Mouse (Mus musculus) megakaryocyte, adult 5-6 weeks (primary cell): ENCODE measurements at regions not wholly inside any gene's neighbourhood (a gene's known extent, or its start where the extent isn't known, plus 50 kb on each side); places are given as distances from the start of the nearest gene placed in this dataset.

Experiments
- ATAC-seq: 2 replicates; pipeline ENCODE4 v1.8.0; 2016; ENCODE audit warnings: mild to moderate bottlenecking, inconsistent platforms; ENCODE audit not compliant: poor library complexity, severe bottlenecking

DNA sequence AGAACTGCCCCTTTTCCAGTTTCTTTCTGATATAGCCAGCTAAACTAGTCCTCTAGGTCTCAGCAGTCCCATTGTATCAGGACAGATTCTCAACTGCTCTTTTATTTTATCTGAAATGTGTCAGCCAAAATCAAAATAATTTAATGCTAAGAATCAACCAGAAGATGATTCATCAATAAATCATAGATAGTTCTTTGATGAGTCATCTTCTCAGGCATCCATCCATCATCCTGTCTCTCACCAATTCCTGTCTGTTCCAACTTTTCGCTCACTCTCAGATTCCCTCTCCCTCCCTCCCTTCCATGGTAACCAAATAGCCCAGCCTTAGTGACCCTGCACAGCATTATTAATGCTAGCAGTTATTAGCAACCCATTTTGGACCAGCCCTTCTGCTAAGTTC is 134.0 kb upstream of the Slc24a5 start:
- no peak for ATAC-seq

- no peak for ATAC-seq
Observed at GRCm38 (mm10) chr2:124948263-124948781, 119.6 kb upstream of the Slc24a5 start.

- ATAC-seq, result no peak
Observed at GRCm38 (mm10) chr2:124948812-124949211, 119.1 kb upstream of the Slc24a5 start.

GRCm38 (mm10) chr2:124952212-124952611 is 115.7 kb upstream of the Slc24a5 start:
- no peak for ATAC-seq

- ATAC-seq, result no peak
Observed at GRCm38 (mm10) chr2:124953015-124953414, 114.9 kb upstream of the Slc24a5 start.

DNA sequence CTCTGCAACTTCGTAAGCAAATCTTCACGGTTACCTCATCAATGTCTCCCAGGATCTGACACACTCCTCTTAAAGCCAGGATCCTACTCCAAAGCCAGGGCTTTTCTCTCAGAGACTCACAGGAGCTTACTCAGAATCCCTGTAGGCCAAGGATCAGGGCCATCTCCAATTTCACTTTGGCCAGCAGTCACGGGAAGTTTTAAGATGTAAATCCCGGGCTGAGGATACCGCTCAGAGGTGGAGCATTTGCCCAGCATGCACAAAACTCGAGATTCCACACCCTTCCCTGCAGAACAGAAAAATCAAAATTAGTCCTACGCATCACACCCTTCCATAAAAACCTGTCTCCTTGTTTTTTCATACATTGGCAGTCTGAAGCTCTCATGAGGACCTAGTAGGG is 112.1 kb upstream of the Slc24a5 start:
- ATAC-seq, result no peak

DNA sequence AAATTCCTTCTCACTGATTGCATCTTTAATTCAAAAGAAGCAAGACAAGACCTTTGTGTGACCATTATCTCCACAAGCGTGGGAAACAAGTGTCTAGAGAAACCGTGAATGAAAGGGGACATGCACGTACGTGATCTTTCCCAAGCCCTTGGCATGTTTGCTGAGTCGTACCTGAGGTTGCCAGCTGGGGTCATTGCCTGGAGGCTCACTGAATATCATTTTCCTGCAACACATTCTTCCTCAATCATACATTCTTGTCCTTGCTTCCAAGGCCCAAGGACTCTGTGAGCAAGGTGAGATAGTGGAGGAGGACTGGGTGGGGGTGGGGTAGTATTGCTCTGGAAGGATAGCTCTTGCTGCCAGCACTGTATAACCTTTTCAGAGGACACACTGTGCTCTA is 108.5 kb upstream of the Slc24a5 start:
- no peak for ATAC-seq

GRCm38 (mm10) chr2:124971826-124972749 is 95.8 kb upstream of the Slc24a5 start:
- no peak for ATAC-seq

GRCm38 (mm10) chr2:124975106-124975505 is 92.8 kb upstream of the Slc24a5 start:
- no peak for ATAC-seq

GRCm38 (mm10) chr2:124990976-124991375 is 76.9 kb upstream of the Slc24a5 start:
- no peak for ATAC-seq

GRCm38 (mm10) chr2:125015007-125015406 is 52.9 kb upstream of the Slc24a5 start:
- ATAC-seq, result no peak

- ATAC-seq, result no peak
Observed at GRCm38 (mm10) chr2:125016946-125017345, 51.0 kb upstream of the Slc24a5 start.
